Mouse (Mus musculus) limb, embryonic 12.5 days (tissue): ENCODE data around the gene Ccdc40. TPM values are rescaled to one million over a fixed set of nuclear protein-coding genes. Genes with fewer than 3 reads are reported as not detected.
A peak's percentile ranks its signal among the peaks of the same experiment; 100 is the strongest.

Experiments used
- ATAC-seq: fragments of 200-750 bp; cut with Nextera tagmentation; 2 replicates; pipeline ENCODE4 v1.8.0; 2017; ENCODE audit warnings: low read depth, moderate TSS enrichment; ENCODE audit not compliant: insufficient number of reproducible peaks, insufficient read depth, low FRiP score, low TSS enrichment
- H3K27ac ChIP-seq: fragments of 300-500 bp; sonication (generic); 2 replicates; pipeline ENCODE4 v1.5.1; 2016; ENCODE audit warnings: mild to moderate bottlenecking, moderate library complexity
- H3K27me3 ChIP-seq: fragments of 300-500 bp; sonication (generic); 2 replicates; pipeline ENCODE4 v1.6.1; 2016; ENCODE audit warnings: mild to moderate bottlenecking, moderate library complexity
- H3K36me3 ChIP-seq: fragments of 300-500 bp; sonication (generic); 2 replicates; pipeline ENCODE4 v1.6.1; 2016; ENCODE audit warnings: mild to moderate bottlenecking, moderate library complexity
- H3K4me1 ChIP-seq: fragments of 300-500 bp; sonication (generic); replicated peaks from 2 replicates; pipeline ENCODE4 v1.6.1; 2016
- H3K4me2 ChIP-seq: fragments of 300-500 bp; sonication (generic); 2 replicates; pipeline ENCODE4 v1.6.1; 2016; ENCODE audit warnings: mild to moderate bottlenecking, moderate library complexity
- H3K4me3 ChIP-seq: fragments of 300-500 bp; sonication (generic); replicated peaks from 2 replicates; pipeline ENCODE4 v1.5.1; 2016; ENCODE audit warnings: mild to moderate bottlenecking
- H3K9ac ChIP-seq: fragments of 300-500 bp; sonication (generic); replicated peaks from 2 replicates; pipeline ENCODE4 v1.6.1; 2016; ENCODE audit warnings: mild to moderate bottlenecking, moderate library complexity
- H3K9me3 ChIP-seq: fragments of 300-500 bp; sonication (generic); 2 replicates; pipeline ENCODE4 v1.6.1; 2016; ENCODE audit warnings: mild to moderate bottlenecking, moderate library complexity
- WGBS: fragments of 180-500 bp; shearing (Covaris S2); methylation state at CpG from one replicate; pipeline ENCODE4 v1.1.7; 2016; 5-methylcytosine and 5-hydroxymethylcytosine counted together
- polyA plus RNA-seq: library from polyadenylated mRNA; unstranded; fragments of >200 nt; fragmentation: Nextera tagmentation; extraction: Ambion mirVana; gene quantifications from 2 replicates; pipeline ENCODE4 v1.2.1, GENCODE M21; 2016

Gene Ccdc40
- polyA plus RNA-seq, 1 experiment from 2014 or later: 8.8 TPM

GRCm38 (mm10) chr11:119223124-119223890, 5.1 kb upstream of the Ccdc40 start:
- Histone ChIP-seq H3K27me3 (no peaks in the 10 kb centered on the region), H3K27ac (no peak overlapping the region), H3K36me3 (peaks cover 9% of the 10 kb centered on the region; the same call in 1 of the 2 replicates), H3K4me1 (peaks cover 69% of the 10 kb centered on the region), H3K4me2 (no peak overlapping the region), H3K9ac (no peak overlapping the region), H3K9me3 (no peaks in the 10 kb centered on the region), H3K4me3 (no peak overlapping the region)
- 85% methylated on average over 20 of the region's 20 CpGs for WGBS
- ATAC-seq: no peak

GRCm38 (mm10) chr11:119224926-119225325, 3.4 kb upstream of the Ccdc40 start:
- Histone ChIP-seq H3K9ac (no peak overlapping the region), H3K27me3 (no peaks in the 10 kb centered on the region), H3K4me1 (peaks cover 70% of the 10 kb centered on the region), H3K27ac (no peak overlapping the region), H3K9me3 (no peaks in the 10 kb centered on the region), H3K36me3 (no peaks in the 10 kb centered on the region), H3K4me2 (no peak overlapping the region), H3K4me3 (no peak overlapping the region)
- WGBS: 92% methylated on average over 6 of the region's 6 CpGs
- ATAC-seq: no peak

- Histone ChIP-seq H3K27ac (no peak overlapping the region), H3K4me2 (peak overlapping the region; percentile 98), H3K36me3 (no peaks in the 10 kb centered on the region), H3K9ac (no peak overlapping the region; the same call in 1 of the 2 replicates), H3K27me3 (no peaks in the 10 kb centered on the region), H3K9me3 (no peaks in the 10 kb centered on the region), H3K4me1 (peaks cover 63% of the 10 kb centered on the region), H3K4me3 (no peak overlapping the region)
- WGBS: 69% methylated on average over 9 of the region's 9 CpGs
- no peak for ATAC-seq
Measured at GRCm38 (mm10) chr11:119225634-119226033, 2.7 kb upstream of the Ccdc40 start.

- 4% methylated on average over 12 of the region's 12 CpGs for WGBS
- H3K27me3 ChIP-seq: no peaks in the 10 kb centered on the region
- H3K27ac ChIP-seq: peak overlapping the region; percentile 88
- peaks cover 45% of the 10 kb centered on the region for H3K4me1 ChIP-seq
- H3K9me3 ChIP-seq: no peaks in the 10 kb centered on the region
- H3K36me3 ChIP-seq: 0 out of 2 replicates have a peak, but pooled peaks cover 5% of the 10 kb centered on the region
- H3K4me3 ChIP-seq: peak overlapping the region; percentile 76
- no peak for ATAC-seq
- H3K9ac ChIP-seq: peak overlapping the region; percentile 80
- H3K4me2 ChIP-seq: peak overlapping the region; percentile 98
Measured at GRCm38 (mm10) chr11:119227591-119227990, 781 bp upstream of the Ccdc40 start.

GRCm38 (mm10) chr11:119228846-119229626, 664 bp downstream of the Ccdc40 start:
- Histone ChIP-seq H3K9ac (peak overlapping the region; percentile 48), H3K4me2 (peak overlapping the region; percentile 98), H3K27me3 (no peaks in the 10 kb centered on the region), H3K4me1 (peaks cover 32% of the 10 kb centered on the region), H3K27ac (peak overlapping the region; percentile 88), H3K4me3 (peak overlapping the region; percentile 76), H3K9me3 (no peaks in the 10 kb centered on the region), H3K36me3 (0 out of 2 replicates have a peak, but pooled peaks cover 5% of the 10 kb centered on the region)
- ATAC-seq: peak; percentile 90
- WGBS: under 1% methylated on average over 34 of the region's 34 CpGs

- Histone ChIP-seq H3K9me3 (no peaks in the 10 kb centered on the region; the same call in 1 of the 2 replicates), H3K9ac (no peak overlapping the region), H3K4me3 (no peak overlapping the region), H3K4me1 (peaks cover 17% of the 10 kb centered on the region), H3K27me3 (no peaks in the 10 kb centered on the region), H3K27ac (no peak overlapping the region), H3K36me3 (0 out of 2 replicates have a peak, but pooled peaks cover 12% of the 10 kb centered on the region), H3K4me2 (no peak overlapping the region)
- ATAC-seq: no peak
- WGBS: 93% methylated on average over 10 of the region's 10 CpGs
Measured at GRCm38 (mm10) chr11:119234770-119235169, 6.4 kb downstream of the Ccdc40 start.

GRCm38 (mm10) chr11:119235596-119235995, 7.2 kb downstream of the Ccdc40 start:
- no peaks in the 10 kb centered on the region for H3K27me3 ChIP-seq
- peaks cover 16% of the 10 kb centered on the region; the same call in 1 of the 2 replicates for H3K4me1 ChIP-seq
- no peaks in the 10 kb centered on the region; the same call in 1 of the 2 replicates for H3K9me3 ChIP-seq
- H3K36me3 ChIP-seq: 0 out of 2 replicates have a peak, but pooled peaks cover 12% of the 10 kb centered on the region
- no peak for ATAC-seq
- no peak overlapping the region for H3K4me3 ChIP-seq
- no peak overlapping the region for H3K27ac ChIP-seq
- no peak overlapping the region for H3K4me2 ChIP-seq
- 83% methylated on average over 4 of the region's 4 CpGs for WGBS
- H3K9ac ChIP-seq: no peak overlapping the region

- Histone ChIP-seq H3K4me2 (no peak overlapping the region), H3K27me3 (no peaks in the 10 kb centered on the region), H3K9ac (no peak overlapping the region), H3K27ac (0 out of 2 replicates have a peak overlapping the region, but pooled peaks have one; percentile 41), H3K4me3 (no peak overlapping the region), H3K36me3 (0 out of 2 replicates have a peak, but pooled peaks cover 12% of the 10 kb centered on the region), H3K4me1 (peaks cover 16% of the 10 kb centered on the region; the same call in 1 of the 2 replicates), H3K9me3 (no peaks in the 10 kb centered on the region; the same call in 1 of the 2 replicates)
- ATAC-seq: no peak
- 34% methylated on average over 8 of the region's 8 CpGs for WGBS
Measured at GRCm38 (mm10) chr11:119236354-119236753, 8.0 kb downstream of the Ccdc40 start.

GRCm38 (mm10) chr11:119237007-119237406, 8.6 kb downstream of the Ccdc40 start:
- WGBS: 39% methylated on average over 3 of the region's 3 CpGs
- Histone ChIP-seq H3K27ac (no peak overlapping the region), H3K4me3 (no peak overlapping the region), H3K9ac (no peak overlapping the region), H3K27me3 (no peaks in the 10 kb centered on the region), H3K36me3 (0 out of 2 replicates have a peak, but pooled peaks cover 11% of the 10 kb centered on the region), H3K4me1 (peaks cover 16% of the 10 kb centered on the region; the same call in 1 of the 2 replicates), H3K9me3 (no peaks in the 10 kb centered on the region; the same call in 1 of the 2 replicates), H3K4me2 (no peak overlapping the region)
- ATAC-seq: no peak

- Histone ChIP-seq H3K27me3 (no peaks in the 10 kb centered on the region), H3K4me1 (peaks cover 16% of the 10 kb centered on the region; the same call in 1 of the 2 replicates), H3K4me2 (peak overlapping the region; percentile 58), H3K9me3 (no peaks in the 10 kb centered on the region; the same call in 1 of the 2 replicates), H3K27ac (peak overlapping the region; percentile 56; the same call in 1 of the 2 replicates), H3K4me3 (peak overlapping the region; percentile 31), H3K36me3 (0 out of 2 replicates have a peak, but pooled peaks cover 7% of the 10 kb centered on the region), H3K9ac (no peak overlapping the region)
- 0 out of 2 replicates have a peak, but pooled peaks have one; percentile 17 for ATAC-seq
- WGBS: 24% methylated on average over 20 of the region's 20 CpGs
Measured at GRCm38 (mm10) chr11:119237568-119238304, 9.4 kb downstream of the Ccdc40 start.
